Mouse (Mus musculus) intestine, embryonic 14.5 days (tissue): Measurements from ENCODE around the gene Rictor. TPM values are rescaled to one million over a fixed set of nuclear protein-coding genes. Genes with fewer than 3 reads are reported as not detected.
A peak's percentile ranks its signal among the peaks of the same experiment; 100 is the strongest.

Source experiments
- ATAC-seq: fragments of 200-750 bp; cut with Nextera tagmentation; replicated peaks from 2 replicates; pipeline ENCODE4 v1.8.0; 2017; ENCODE audit warnings: low read depth, moderate number of reproducible peaks, moderate TSS enrichment, moderate library complexity; ENCODE audit not compliant: low FRiP score, low TSS enrichment
- DNase-seq: peaks from one replicate; pipeline ENCODE4 v3.0.0-alpha.2; 2018; ENCODE audit warnings: low spot score
- H3K27ac ChIP-seq: fragments of 300-500 bp; sonication (generic); 2 replicates; pipeline ENCODE4 v1.5.1; 2014; ENCODE audit warnings: low read depth, mild to moderate bottlenecking, control low read depth
- H3K27me3 ChIP-seq: fragments of 300-500 bp; sonication (generic); replicated peaks from 2 replicates; pipeline ENCODE4 v1.6.1; 2014; ENCODE audit warnings: low read length, control low read depth; ENCODE audit not compliant: control insufficient read depth, insufficient read depth
- H3K36me3 ChIP-seq: fragments of 300-500 bp; sonication (generic); 2 replicates; pipeline ENCODE4 v1.6.1; 2014; ENCODE audit warnings: low read length, control low read depth; ENCODE audit not compliant: control insufficient read depth, insufficient read depth
- H3K4me1 ChIP-seq: fragments of 300-500 bp; sonication (generic); replicated peaks from 2 replicates; pipeline ENCODE4 v1.6.1; 2014; ENCODE audit warnings: low read length, control low read depth, mixed read lengths; ENCODE audit not compliant: control insufficient read depth, insufficient read depth
- H3K4me2 ChIP-seq: fragments of 300-500 bp; sonication (generic); 2 replicates; pipeline ENCODE4 v1.6.1; 2014; ENCODE audit warnings: low read length
- H3K4me3 ChIP-seq: fragments of 300-500 bp; sonication (generic); 2 replicates; pipeline ENCODE4 v1.5.1; 2014; ENCODE audit warnings: low read depth, low read length, control low read depth, mixed read lengths
- H3K9ac ChIP-seq: fragments of 300-500 bp; sonication (generic); 2 replicates; pipeline ENCODE4 v1.6.1; 2014; ENCODE audit warnings: mild to moderate bottlenecking, low read length
- H3K9me3 ChIP-seq: fragments of 300-500 bp; sonication (generic); 2 replicates; pipeline ENCODE4 v1.6.1; 2016; ENCODE audit warnings: low read length, control low read depth; ENCODE audit not compliant: control insufficient read depth
- WGBS: fragments of 180-500 bp; shearing (Covaris S2); extraction: QIAGEN DNeasy Blood & Tissue Kit; methylation state at CpG from one replicate; pipeline ENCODE4 v1.1.7; 2014; 5-methylcytosine and 5-hydroxymethylcytosine counted together
- polyA plus RNA-seq: library from polyadenylated mRNA; unstranded; fragments of >200 nt; fragmentation: Nextera tagmentation; extraction: Ambion mirVana; gene quantifications from 2 replicates; pipeline ENCODE4 v1.2.1, GENCODE M21; 2014

The Rictor gene
- polyA plus RNA-seq, 1 experiment from 2014 or later, result 41.1 TPM

DNA sequence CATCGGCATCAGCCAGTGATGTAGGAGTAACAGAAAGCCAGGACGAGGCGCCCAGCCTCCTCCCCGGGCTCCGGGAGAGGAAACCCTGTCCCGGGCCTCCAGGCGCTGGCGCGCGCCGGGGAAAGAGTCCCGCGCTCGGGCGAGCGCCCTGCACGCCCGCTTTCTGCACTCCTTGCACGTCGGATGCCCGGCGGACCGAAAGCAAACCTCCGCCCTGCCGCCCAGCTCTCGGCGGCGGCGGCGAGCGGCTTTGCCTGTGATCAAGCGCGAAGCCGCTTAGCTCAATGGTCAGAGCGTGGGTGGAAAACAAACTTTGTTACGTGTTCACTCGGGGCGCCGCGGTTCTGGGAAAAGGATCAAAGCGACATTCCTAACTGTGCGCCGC is 636 bp upstream of the Rictor start:
- H3K9ac ChIP-seq, result peak overlapping the region; percentile 95
- WGBS, result 0% methylated on average over 43 of the region's 43 CpGs
- H3K4me1 ChIP-seq, result peaks cover 20% of the 10 kb centered on the region; the same call in 1 of the 2 replicates
- peak overlapping the region; percentile 75 for H3K4me2 ChIP-seq
- H3K36me3 ChIP-seq, result no peaks in the 10 kb centered on the region
- peak overlapping the region; percentile 95 for H3K4me3 ChIP-seq
- ATAC-seq (peak; percentile 70), DNase-seq (peak; percentile 91)
- H3K27me3 ChIP-seq, result peaks cover 3% of the 10 kb centered on the region; the same call in 1 of the 2 replicates
- peak overlapping the region; percentile 96 for H3K27ac ChIP-seq
- no peaks in the 10 kb centered on the region for H3K9me3 ChIP-seq

DNA sequence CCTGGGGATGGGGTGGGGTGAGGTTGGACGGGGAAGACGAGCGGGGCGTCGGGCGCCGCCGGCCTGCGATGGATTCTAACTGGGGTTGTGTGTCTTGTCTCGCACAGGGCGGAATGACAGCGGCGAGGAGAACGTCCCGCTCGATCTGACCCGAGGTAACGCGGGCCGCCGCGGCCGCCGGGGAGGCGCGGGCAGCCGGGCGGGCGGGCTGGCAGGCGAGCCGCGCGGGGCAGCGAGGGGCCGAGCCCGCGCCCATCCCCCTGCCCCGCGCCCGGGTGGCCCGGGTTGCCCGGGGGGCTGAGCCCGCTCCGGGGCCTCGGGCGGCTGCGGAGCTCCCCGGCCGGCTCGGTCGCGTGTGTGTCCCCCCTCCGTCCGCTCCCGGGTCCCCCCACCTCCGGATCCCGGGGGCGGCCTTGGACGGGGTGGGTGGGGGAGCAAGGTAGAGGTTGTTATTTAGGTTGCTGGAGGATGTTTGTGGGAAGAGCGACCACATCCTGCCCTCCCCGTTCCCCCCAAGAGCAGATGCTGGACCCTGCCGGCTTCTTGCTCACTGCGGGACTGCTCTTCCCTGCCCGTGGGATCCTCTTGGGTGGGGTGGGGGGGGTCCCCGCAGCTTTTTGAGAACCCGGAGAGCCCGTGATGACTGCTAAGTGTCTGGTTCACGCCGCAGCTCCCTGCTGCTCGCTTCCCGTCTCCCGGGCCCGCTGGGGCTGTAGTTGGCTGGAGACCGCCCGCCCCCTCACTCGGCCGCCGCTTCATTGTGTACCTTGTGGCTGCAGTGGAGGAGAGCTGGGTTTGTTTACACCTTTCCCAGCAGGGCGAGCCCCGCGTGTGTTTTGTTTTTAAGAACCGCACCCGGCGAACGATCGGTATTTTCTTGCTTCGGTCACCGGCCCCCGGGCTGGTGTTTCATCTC is 605 bp downstream of the Rictor start:
- H3K9ac ChIP-seq, result peak overlapping the region; percentile 95
- H3K27ac ChIP-seq, result peak overlapping the region; percentile 96
- DNase-seq, result peak; percentile 74
- no peaks in the 10 kb centered on the region for H3K36me3 ChIP-seq
- peaks cover 28% of the 10 kb centered on the region; the same call in 1 of the 2 replicates for H3K4me1 ChIP-seq
- H3K27me3 ChIP-seq, result peaks cover 3% of the 10 kb centered on the region; the same call in 1 of the 2 replicates
- H3K4me3 ChIP-seq, result peak overlapping the region; percentile 95
- peak overlapping the region; percentile 78 for H3K4me2 ChIP-seq
- H3K9me3 ChIP-seq, result no peaks in the 10 kb centered on the region
- ATAC-seq, result peak; percentile 83
- under 1% methylated on average over 57 of the region's 89 CpGs for WGBS

DNA sequence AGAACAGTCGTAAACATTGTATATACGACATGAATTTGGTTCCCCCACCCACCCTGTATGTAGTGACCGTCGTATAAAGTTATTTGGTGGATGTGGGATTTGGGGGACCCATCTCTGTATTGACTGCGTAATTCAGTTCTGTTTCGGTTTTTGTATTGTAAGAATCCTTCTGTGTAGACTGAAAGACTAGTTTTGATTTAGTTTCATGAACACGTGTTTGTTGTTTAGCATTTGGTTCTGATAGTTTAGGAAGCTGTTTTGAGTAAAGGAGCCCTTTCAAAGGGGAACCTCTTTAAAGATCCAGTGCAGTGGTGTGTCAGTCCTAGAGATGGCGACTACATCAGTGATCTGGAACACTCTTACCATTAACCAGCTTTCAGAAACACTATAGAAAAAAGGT is 1.4 kb downstream of the Rictor start:
- H3K4me2 ChIP-seq, result peak overlapping the region; percentile 78
- 24% methylated on average over 8 of the region's 8 CpGs for WGBS
- ATAC-seq (no peak), DNase-seq (no peak)
- peak overlapping the region; percentile 95 for H3K4me3 ChIP-seq
- H3K27ac ChIP-seq, result no peak overlapping the region
- peak overlapping the region; percentile 95 for H3K9ac ChIP-seq
- no peaks in the 10 kb centered on the region for H3K9me3 ChIP-seq
- no peaks in the 10 kb centered on the region for H3K36me3 ChIP-seq
- H3K4me1 ChIP-seq, result peaks cover 36% of the 10 kb centered on the region; the same call in 1 of the 2 replicates
- H3K27me3 ChIP-seq, result peaks cover 3% of the 10 kb centered on the region; the same call in 1 of the 2 replicates

DNA sequence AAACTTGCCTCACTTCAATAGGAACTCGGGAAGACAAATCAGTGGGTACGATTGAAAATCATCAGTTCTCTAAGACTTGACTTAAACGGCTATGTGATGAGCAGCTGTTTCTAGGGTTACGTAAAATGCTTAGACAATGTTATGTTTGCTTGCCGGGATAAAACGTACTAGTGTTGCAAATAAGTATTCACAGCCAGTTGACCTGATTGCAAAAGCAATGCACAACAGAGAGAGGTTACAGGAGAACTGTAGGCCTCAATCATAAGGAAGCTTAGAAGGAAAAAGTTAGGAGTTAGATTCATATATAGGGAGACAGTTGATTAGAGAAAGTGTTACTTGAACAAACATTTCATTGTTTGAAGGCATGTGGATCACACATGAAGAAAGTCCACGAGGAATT is 2.2 kb downstream of the Rictor start:
- no peak for ATAC-seq
- no peaks in the 10 kb centered on the region for H3K9me3 ChIP-seq
- whole genome bisulfite sequencing, result 70% methylated on average over 7 of the region's 7 CpGs
- H3K4me2 ChIP-seq, result peak overlapping the region; percentile 78
- H3K4me1 ChIP-seq, result peaks cover 39% of the 10 kb centered on the region; the same call in 1 of the 2 replicates
- 0 out of 2 replicates have a peak overlapping the region, but pooled peaks have one; percentile 95 for H3K4me3 ChIP-seq
- DNase-seq, result no peak
- H3K9ac ChIP-seq, result no peak overlapping the region
- no peak overlapping the region for H3K27ac ChIP-seq
- H3K36me3 ChIP-seq, result no peaks in the 10 kb centered on the region
- peaks cover 3% of the 10 kb centered on the region; the same call in 1 of the 2 replicates for H3K27me3 ChIP-seq

DNA sequence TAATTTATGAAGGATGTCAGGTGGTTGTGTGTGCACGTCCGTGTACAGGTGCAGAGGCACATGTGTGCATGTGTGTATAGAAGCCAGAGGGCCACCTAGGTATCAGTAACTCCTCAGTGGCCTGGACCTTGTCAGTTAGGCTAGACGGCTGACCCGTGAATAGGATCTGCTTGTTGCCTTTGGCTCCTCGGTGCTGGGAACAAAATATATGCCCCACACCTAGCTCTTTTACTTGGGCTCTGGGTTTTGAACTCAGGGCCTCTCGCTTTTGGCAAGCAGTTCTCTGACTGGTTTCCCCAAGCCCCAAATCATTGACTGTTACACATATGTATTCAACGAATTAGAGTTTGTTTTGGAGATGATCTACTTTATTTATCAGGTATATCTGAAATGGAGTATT is 3.0 kb downstream of the Rictor start:
- no peak overlapping the region for H3K27ac ChIP-seq
- H3K4me2 ChIP-seq, result no peak overlapping the region
- peaks cover 39% of the 10 kb centered on the region; the same call in 1 of the 2 replicates for H3K4me1 ChIP-seq
- H3K4me3 ChIP-seq, result no peak overlapping the region
- WGBS, result 83% methylated on average over 7 of the region's 7 CpGs
- H3K27me3 ChIP-seq, result no peaks in the 10 kb centered on the region; the same call in 1 of the 2 replicates
- no peaks in the 10 kb centered on the region for H3K9me3 ChIP-seq
- DNase-seq (no peak), ATAC-seq (no peak)
- no peak overlapping the region for H3K9ac ChIP-seq
- H3K36me3 ChIP-seq, result no peaks in the 10 kb centered on the region

DNA sequence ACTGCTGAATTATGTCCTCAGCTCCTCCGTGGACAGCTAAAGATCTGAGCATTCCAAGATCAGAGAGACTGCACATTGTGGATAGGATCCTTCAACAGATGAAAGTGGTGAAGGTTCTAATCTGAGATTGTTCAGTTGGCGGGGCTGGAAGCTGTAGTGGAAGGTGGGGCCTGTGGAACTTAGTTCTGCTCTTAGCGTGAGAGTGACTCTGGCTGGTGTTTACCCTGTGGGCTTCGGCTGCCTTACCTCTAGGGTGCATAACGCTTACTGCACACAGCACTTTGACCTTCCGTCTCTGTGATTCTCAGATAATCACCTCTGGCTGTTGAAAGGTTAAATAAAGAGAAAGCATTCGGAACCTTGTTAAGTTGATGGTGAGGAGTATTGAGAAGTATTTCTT is 6.6 kb downstream of the Rictor start:
- Histone ChIP-seq H3K4me3 (no peak overlapping the region), H3K27ac (no peak overlapping the region), H3K4me1 (peaks cover 32% of the 10 kb centered on the region; the same call in 1 of the 2 replicates), H3K36me3 (no peaks in the 10 kb centered on the region), H3K9ac (no peak overlapping the region), H3K4me2 (no peak overlapping the region), H3K9me3 (no peaks in the 10 kb centered on the region), H3K27me3 (no peaks in the 10 kb centered on the region)
- ATAC-seq (no peak), DNase-seq (no peak)
- 33% methylated on average over 7 of the region's 7 CpGs for WGBS

DNA sequence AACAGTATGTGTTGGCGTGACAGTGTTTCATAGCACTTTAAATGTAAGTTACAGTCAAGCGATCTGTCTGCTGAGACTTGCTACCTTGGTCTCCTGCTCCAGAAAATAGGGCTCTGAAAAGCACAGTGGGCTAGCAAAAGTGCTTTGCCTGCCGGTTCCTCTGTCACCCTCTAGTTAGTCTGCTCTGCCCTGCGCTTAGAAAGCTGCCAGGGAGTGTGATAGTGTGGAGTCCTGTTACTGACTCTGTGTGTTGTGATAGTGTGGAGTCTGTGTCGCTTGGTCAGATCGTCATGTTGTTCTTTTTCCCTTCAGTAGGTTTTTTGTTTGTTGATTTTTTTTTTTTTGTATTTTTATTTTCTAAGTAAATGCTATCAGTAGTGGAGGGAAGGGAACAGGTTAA is 7.1 kb downstream of the Rictor start:
- Histone ChIP-seq H3K9ac (no peak overlapping the region), H3K27me3 (no peaks in the 10 kb centered on the region), H3K4me1 (peaks cover 28% of the 10 kb centered on the region; the same call in 1 of the 2 replicates), H3K9me3 (no peaks in the 10 kb centered on the region), H3K4me2 (no peak overlapping the region), H3K4me3 (no peak overlapping the region), H3K27ac (no peak overlapping the region), H3K36me3 (no peaks in the 10 kb centered on the region)
- DNase-seq (no peak), ATAC-seq (no peak)
- 78% methylated on average over 6 of the region's 6 CpGs for WGBS

DNA sequence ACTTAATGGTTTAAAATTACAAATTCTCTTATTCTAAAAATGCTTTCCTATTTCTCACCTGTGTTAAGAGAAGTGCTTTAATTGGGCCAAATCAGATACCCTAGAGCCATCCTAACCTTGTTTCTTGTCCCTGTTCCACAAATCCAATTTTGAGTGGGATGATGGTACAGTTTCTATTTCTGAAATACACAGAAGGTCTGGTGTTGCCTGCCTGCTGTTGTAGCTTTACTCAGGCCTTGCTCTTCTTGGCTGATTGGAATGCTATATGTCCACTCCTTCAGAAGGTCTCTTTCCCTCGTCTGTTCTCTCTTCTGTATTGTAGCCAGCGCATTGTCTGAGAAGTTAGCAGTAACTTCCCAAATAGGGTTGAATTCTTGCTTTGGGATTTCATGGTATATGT is 13.2 kb downstream of the Rictor start:
- 86% methylated on average over 2 of the region's 2 CpGs for WGBS
- Histone ChIP-seq H3K36me3 (no peaks in the 10 kb centered on the region), H3K9ac (no peak overlapping the region), H3K4me1 (no peaks in the 10 kb centered on the region; the same call in 1 of the 2 replicates), H3K27me3 (no peaks in the 10 kb centered on the region), H3K4me3 (no peak overlapping the region), H3K4me2 (no peak overlapping the region), H3K9me3 (no peaks in the 10 kb centered on the region), H3K27ac (no peak overlapping the region)
- no peak for ATAC-seq
- DNase-seq, result no peak
